Mouse (Mus musculus): ENCODE results near the gene Necap2.

DNA sequence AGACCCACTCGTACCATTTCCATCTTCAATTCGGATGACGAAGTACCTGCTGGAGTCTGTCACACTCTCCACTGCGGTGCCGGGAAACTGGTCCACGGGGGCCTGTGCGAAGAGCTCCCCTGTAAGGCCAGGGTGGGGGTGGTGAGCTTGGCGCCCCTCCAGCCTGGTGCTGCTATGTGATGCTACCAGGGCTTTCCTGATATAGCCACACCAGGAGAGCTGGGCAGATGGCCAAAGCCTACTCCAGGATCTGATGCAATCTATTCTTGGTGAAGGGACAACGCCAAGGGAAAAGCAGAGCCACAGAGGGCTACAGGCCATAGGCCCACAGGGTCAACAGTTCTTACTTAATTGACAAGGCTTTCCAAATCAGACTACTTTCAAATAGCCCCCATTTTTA, 4.5 kb downstream of the Necap2 start:
- TF ChIP-seq CTCF (IDR thresholded peaks at IDR 0.05; ENCODE audit: borderline replicate concordance, extremely low read depth, insufficient read depth, insufficient read length) (no peak), POLR2A (IDR thresholded peaks at IDR 0.05; ENCODE audit: borderline replicate concordance, extremely low read depth, insufficient read depth, insufficient read length, poor library complexity, severe bottlenecking) (no peak)
